Mouse (Mus musculus) lung, adult 2 months (tissue): ENCODE results near the gene Pnp2.

Experiments used
- CTCF ChIP-seq: fragments of 200-500 bp; IDR thresholded peaks from 2 replicates; pipeline ENCODE4 v1.5.1; 2011; ENCODE audit warnings: mild to moderate bottlenecking, low read length, control low read depth; ENCODE audit not compliant: insufficient read depth
- POLR2A ChIP-seq: fragments of 200-500 bp; IDR thresholded peaks from 2 replicates; pipeline ENCODE4 v1.6.1; 2011; ENCODE audit warnings: low read depth, mild to moderate bottlenecking, control low read depth, low read length, borderline replicate concordance; ENCODE audit errors: extremely low read depth

- no peak for TF ChIP-seq POLR2A
- TF ChIP-seq CTCF, result no peak
These were observed 20.9 kb downstream of the Pnp2 start for GRCm38 (mm10) chr14:50976674-50977073.
